Mouse (Mus musculus): ENCODE results near the gene Foxn3. TPM values are rescaled to one million over a fixed set of nuclear protein-coding genes. Genes with fewer than 3 reads are reported as not detected.

The Foxn3 gene
- polyA plus RNA-seq, 1 experiment from 2014 or later: 81.4 TPM

DNA sequence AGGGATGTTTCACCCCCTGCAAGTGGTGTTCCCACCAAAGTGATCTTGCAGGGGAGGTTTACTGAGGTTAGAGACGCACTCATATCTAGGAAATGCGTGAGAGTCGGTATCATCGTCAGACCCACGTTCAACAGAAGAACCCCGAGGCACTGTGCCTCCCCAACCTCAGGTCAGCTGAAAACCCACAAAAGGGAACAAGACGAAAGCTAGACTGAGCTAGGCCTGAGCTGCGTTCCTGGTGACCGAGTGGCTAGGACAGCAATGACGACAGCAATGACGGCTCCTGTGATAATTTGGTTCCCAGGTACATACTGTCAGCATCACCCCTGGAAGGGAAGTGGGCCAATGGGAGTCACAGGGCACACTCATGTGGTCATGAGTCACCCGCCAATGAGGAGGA is 350.2 kb downstream of the Foxn3 start:
- H3K4me3 ChIP-seq (replicated peaks; ENCODE audit: low read depth, low read length): no peak overlapping the region
- ATAC-seq (ENCODE audit: low FRiP score, low TSS enrichment) (no peak), DNase-seq (no peak)
- no peaks in the 10 kb centered on the region for H3K9me3 ChIP-seq (ENCODE audit: control insufficient read depth, low read length)
- no peaks in the 10 kb centered on the region for H3K27me3 ChIP-seq (ENCODE audit: control insufficient read depth, insufficient read depth, low read length)
- H3K4me2 ChIP-seq (ENCODE audit: low read length): no peak overlapping the region
- H3K4me1 ChIP-seq (ENCODE audit: control insufficient read depth, insufficient read depth, low read length): peaks cover 34% of the 10 kb centered on the region
- WGBS: 95% methylated on average over 12 of the region's 12 CpGs
- H3K36me3 ChIP-seq (ENCODE audit: control insufficient read depth, insufficient read depth, low read length): no peaks in the 10 kb centered on the region
- H3K27ac ChIP-seq (replicated peaks; ENCODE audit: low read depth, low read length): no peak overlapping the region
- H3K9ac ChIP-seq (replicated peaks; ENCODE audit: low read length): no peak overlapping the region

- H3K4me2 ChIP-seq (ENCODE audit: low read length): no peak overlapping the region
- no peak overlapping the region for H3K27ac ChIP-seq (replicated peaks; ENCODE audit: low read depth, low read length)
- peaks cover 12% of the 10 kb centered on the region; the same call in 1 of the 2 replicates for H3K4me1 ChIP-seq (ENCODE audit: control insufficient read depth, insufficient read depth, low read length)
- H3K9me3 ChIP-seq (ENCODE audit: control insufficient read depth, low read length): no peaks in the 10 kb centered on the region
- H3K36me3 ChIP-seq (ENCODE audit: control insufficient read depth, insufficient read depth, low read length): no peaks in the 10 kb centered on the region
- ATAC-seq (ENCODE audit: low FRiP score, low TSS enrichment) (no peak), DNase-seq (no peak)
- H3K4me3 ChIP-seq (replicated peaks; ENCODE audit: low read depth, low read length): no peak overlapping the region
- no peaks in the 10 kb centered on the region for H3K27me3 ChIP-seq (ENCODE audit: control insufficient read depth, insufficient read depth, low read length)
- no peak overlapping the region for H3K9ac ChIP-seq (replicated peaks; ENCODE audit: low read length)
- 90% methylated on average over 8 of the region's 8 CpGs for WGBS
Observed at GRCm38 (mm10) chr12:99209801-99210200, 353.6 kb downstream of the Foxn3 start.

- no peak overlapping the region for H3K27ac ChIP-seq (replicated peaks; ENCODE audit: low read depth, low read length)
- ATAC-seq (ENCODE audit: low FRiP score, low TSS enrichment) (no peak), DNase-seq (no peak)
- no peak overlapping the region for H3K4me2 ChIP-seq (ENCODE audit: low read length)
- H3K4me1 ChIP-seq (ENCODE audit: control insufficient read depth, insufficient read depth, low read length): peaks cover 8% of the 10 kb centered on the region; the same call in 1 of the 2 replicates
- WGBS: 90% methylated on average over 9 of the region's 9 CpGs
- H3K27me3 ChIP-seq (ENCODE audit: control insufficient read depth, insufficient read depth, low read length): no peaks in the 10 kb centered on the region
- H3K36me3 ChIP-seq (ENCODE audit: control insufficient read depth, insufficient read depth, low read length): no peaks in the 10 kb centered on the region
- H3K9ac ChIP-seq (replicated peaks; ENCODE audit: low read length): no peak overlapping the region
- no peak overlapping the region for H3K4me3 ChIP-seq (replicated peaks; ENCODE audit: low read depth, low read length)
- H3K9me3 ChIP-seq (ENCODE audit: control insufficient read depth, low read length): no peaks in the 10 kb centered on the region
Observed at GRCm38 (mm10) chr12:99208251-99208650, 355.1 kb downstream of the Foxn3 start.

- no peak for ATAC-seq (ENCODE audit: low FRiP score, low TSS enrichment)
Observed at GRCm38 (mm10) chr12:99207014-99207612, 356.3 kb downstream of the Foxn3 start.

DNA sequence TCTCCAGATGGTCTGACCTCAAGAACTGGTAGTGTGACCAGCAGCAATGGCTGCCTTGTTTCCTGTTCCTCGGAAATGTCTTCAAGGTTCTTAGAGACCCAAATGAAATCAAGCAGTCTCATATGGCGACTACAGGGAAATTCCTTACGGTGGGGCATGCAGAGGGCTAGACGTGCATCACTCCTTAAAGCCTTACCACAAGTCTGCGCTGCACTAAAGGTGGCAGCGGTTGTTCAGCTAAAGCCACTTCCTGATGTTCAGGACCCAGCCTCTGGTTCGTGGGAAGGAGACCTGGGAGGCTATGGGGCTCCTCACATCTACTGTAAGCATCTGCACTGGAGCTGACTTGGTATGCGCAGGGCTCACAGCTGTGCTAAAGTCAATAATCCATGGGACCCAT is 357.6 kb downstream of the Foxn3 start:
- DNase-seq (no peak), ATAC-seq (ENCODE audit: low FRiP score, low TSS enrichment) (no peak)
- H3K4me3 ChIP-seq (replicated peaks; ENCODE audit: low read depth, low read length): no peak overlapping the region
- no peak overlapping the region for H3K9ac ChIP-seq (replicated peaks; ENCODE audit: low read length)
- 95% methylated on average over 8 of the region's 8 CpGs for WGBS
- H3K4me2 ChIP-seq (ENCODE audit: low read length): no peak overlapping the region
- H3K27ac ChIP-seq (replicated peaks; ENCODE audit: low read depth, low read length): no peak overlapping the region
- H3K9me3 ChIP-seq (ENCODE audit: control insufficient read depth, low read length): no peaks in the 10 kb centered on the region
- no peaks in the 10 kb centered on the region for H3K27me3 ChIP-seq (ENCODE audit: control insufficient read depth, insufficient read depth, low read length)
- peaks cover 2% of the 10 kb centered on the region; the same call in 1 of the 2 replicates for H3K4me1 ChIP-seq (ENCODE audit: control insufficient read depth, insufficient read depth, low read length)
- H3K36me3 ChIP-seq (ENCODE audit: control insufficient read depth, insufficient read depth, low read length): no peaks in the 10 kb centered on the region

More at GRCm38 (mm10) chr12:99207014-99207612, 356.3 kb downstream of the Foxn3 start:
- H3K27ac ChIP-seq (replicated peaks; ENCODE audit: low read depth, low read length): no peak overlapping the region
- no peaks in the 10 kb centered on the region for H3K36me3 ChIP-seq (ENCODE audit: control insufficient read depth, insufficient read depth, low read length)
- no peaks in the 10 kb centered on the region for H3K9me3 ChIP-seq (ENCODE audit: control insufficient read depth, low read length)
- no peaks in the 10 kb centered on the region for H3K27me3 ChIP-seq (ENCODE audit: control insufficient read depth, insufficient read depth, low read length)
- no peak overlapping the region for H3K9ac ChIP-seq (replicated peaks; ENCODE audit: low read length)
- DNase-seq: no peak
- H3K4me3 ChIP-seq (replicated peaks; ENCODE audit: low read depth, low read length): no peak overlapping the region
- peaks cover 3% of the 10 kb centered on the region; the same call in 1 of the 2 replicates for H3K4me1 ChIP-seq (ENCODE audit: control insufficient read depth, insufficient read depth, low read length)
- no peak overlapping the region for H3K4me2 ChIP-seq (ENCODE audit: low read length)
- WGBS: 85% methylated on average over 15 of the region's 15 CpGs

DNA sequence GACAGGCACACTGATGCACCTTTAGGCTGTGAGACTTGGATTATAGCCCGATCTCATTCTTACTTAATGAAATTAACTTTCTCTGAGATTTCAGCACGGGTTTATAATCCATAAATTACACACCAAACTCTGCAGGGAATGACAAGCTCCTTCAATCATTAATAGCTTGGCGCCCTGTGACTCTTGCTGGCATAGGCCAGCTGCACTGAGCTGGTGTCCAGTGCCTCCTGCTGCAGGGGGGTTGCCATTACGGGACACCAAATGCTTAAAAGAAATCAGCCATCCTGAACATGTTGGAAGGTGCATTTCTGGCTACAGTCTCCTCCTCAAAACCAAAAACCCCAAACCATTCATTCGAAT is 364.3 kb downstream of the Foxn3 start:
- Histone ChIP-seq H3K4me3 (replicated peaks; ENCODE audit: low read depth, low read length) (no peak overlapping the region), H3K4me1 (ENCODE audit: control insufficient read depth, insufficient read depth, low read length) (peaks cover 3% of the 10 kb centered on the region; the same call in 1 of the 2 replicates), H3K27me3 (ENCODE audit: control insufficient read depth, insufficient read depth, low read length) (no peaks in the 10 kb centered on the region), H3K27ac (replicated peaks; ENCODE audit: low read depth, low read length) (no peak overlapping the region), H3K36me3 (ENCODE audit: control insufficient read depth, insufficient read depth, low read length) (0 out of 2 replicates have a peak, but pooled peaks cover 2% of the 10 kb centered on the region), H3K4me2 (ENCODE audit: low read length) (no peak overlapping the region), H3K9ac (replicated peaks; ENCODE audit: low read length) (no peak overlapping the region), H3K9me3 (ENCODE audit: control insufficient read depth, low read length) (no peaks in the 10 kb centered on the region)
- ATAC-seq (ENCODE audit: low FRiP score, low TSS enrichment) (no peak), DNase-seq (no peak)
- 73% methylated on average over 5 of the region's 5 CpGs for WGBS

DNA sequence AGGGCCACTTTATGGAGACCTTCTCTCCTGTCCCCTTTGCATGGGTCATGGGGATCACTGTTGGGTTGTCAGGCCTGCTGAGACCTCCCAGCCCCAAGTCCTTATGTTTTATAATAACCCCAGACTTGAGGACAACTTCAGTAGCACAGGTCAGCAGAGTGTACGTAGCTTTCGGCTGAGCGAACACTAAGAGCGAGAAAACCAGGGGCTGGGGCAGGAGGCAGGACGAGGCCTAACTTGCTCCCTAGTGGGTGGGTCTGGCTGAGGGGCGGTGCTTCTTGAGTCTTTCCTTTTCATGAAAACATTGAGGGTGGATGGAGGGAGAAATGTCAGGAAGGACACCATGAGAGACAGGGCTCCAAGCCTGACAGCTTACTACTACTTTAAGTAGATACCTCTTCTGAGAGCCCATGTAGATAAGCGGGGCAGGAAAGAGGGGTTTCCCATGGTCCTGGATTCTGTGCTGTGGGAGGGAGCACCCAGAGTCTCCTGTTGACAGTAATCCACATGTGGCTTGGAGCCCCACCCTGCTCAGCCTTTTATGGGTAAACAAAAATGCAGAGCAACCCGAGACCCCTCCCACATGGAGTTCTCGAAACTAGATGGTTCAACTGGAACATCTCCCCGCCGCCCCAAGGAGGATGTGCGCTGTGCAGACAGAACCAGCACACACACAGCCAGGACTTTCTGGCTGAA is 364.8 kb downstream of the Foxn3 start:
- H3K4me1 ChIP-seq (ENCODE audit: control insufficient read depth, insufficient read depth, low read length): peaks cover 3% of the 10 kb centered on the region; the same call in 1 of the 2 replicates
- H3K36me3 ChIP-seq (ENCODE audit: control insufficient read depth, insufficient read depth, low read length): 0 out of 2 replicates have a peak, but pooled peaks cover 2% of the 10 kb centered on the region
- WGBS: 88% methylated on average over 12 of the region's 12 CpGs
- no peak overlapping the region for H3K4me2 ChIP-seq (ENCODE audit: low read length)
- DNase-seq (no peak), ATAC-seq (ENCODE audit: low FRiP score, low TSS enrichment) (no peak)
- no peaks in the 10 kb centered on the region for H3K9me3 ChIP-seq (ENCODE audit: control insufficient read depth, low read length)
- H3K27ac ChIP-seq (replicated peaks; ENCODE audit: low read depth, low read length): no peak overlapping the region
- H3K4me3 ChIP-seq (replicated peaks; ENCODE audit: low read depth, low read length): no peak overlapping the region
- H3K27me3 ChIP-seq (ENCODE audit: control insufficient read depth, insufficient read depth, low read length): no peaks in the 10 kb centered on the region
- H3K9ac ChIP-seq (replicated peaks; ENCODE audit: low read length): no peak overlapping the region

- Histone ChIP-seq H3K9ac (replicated peaks; ENCODE audit: low read length) (no peak overlapping the region), H3K27me3 (ENCODE audit: control insufficient read depth, insufficient read depth, low read length) (no peaks in the 10 kb centered on the region), H3K4me3 (replicated peaks; ENCODE audit: low read depth, low read length) (no peak overlapping the region), H3K4me2 (ENCODE audit: low read length) (no peak overlapping the region), H3K36me3 (ENCODE audit: control insufficient read depth, insufficient read depth, low read length) (0 out of 2 replicates have a peak, but pooled peaks cover 2% of the 10 kb centered on the region), H3K9me3 (ENCODE audit: control insufficient read depth, low read length) (no peaks in the 10 kb centered on the region), H3K4me1 (ENCODE audit: control insufficient read depth, insufficient read depth, low read length) (peaks cover 3% of the 10 kb centered on the region; the same call in 1 of the 2 replicates), H3K27ac (replicated peaks; ENCODE audit: low read depth, low read length) (no peak overlapping the region)
- WGBS: 72% methylated on average over 7 of the region's 7 CpGs
- ATAC-seq (ENCODE audit: low FRiP score, low TSS enrichment) (no peak), DNase-seq (no peak)
Observed at GRCm38 (mm10) chr12:99197031-99197430, 366.4 kb downstream of the Foxn3 start.

DNA sequence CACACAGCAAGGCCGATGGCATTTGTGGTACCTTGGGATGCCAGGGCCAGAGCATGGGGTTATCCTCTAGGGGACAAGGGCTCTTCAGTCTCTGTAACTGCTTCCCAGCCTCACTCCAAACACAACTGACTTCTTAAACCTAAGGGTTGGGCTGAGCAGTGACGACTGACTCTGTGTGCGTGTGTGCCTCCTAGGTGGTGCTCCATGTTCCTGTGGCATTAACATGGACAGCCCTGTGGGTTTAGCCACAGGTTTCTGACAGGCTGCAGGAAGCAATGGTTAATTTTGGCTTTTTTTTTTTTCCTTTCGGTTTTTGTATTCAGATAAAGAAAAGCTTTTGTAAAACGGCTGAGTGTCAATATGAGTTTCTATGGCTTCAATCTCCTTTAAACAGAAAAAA is 367.7 kb downstream of the Foxn3 start:
- Histone ChIP-seq H3K9ac (replicated peaks; ENCODE audit: low read length) (no peak overlapping the region), H3K4me2 (ENCODE audit: low read length) (no peak overlapping the region), H3K4me3 (replicated peaks; ENCODE audit: low read depth, low read length) (no peak overlapping the region), H3K36me3 (ENCODE audit: control insufficient read depth, insufficient read depth, low read length) (0 out of 2 replicates have a peak, but pooled peaks cover 2% of the 10 kb centered on the region), H3K9me3 (ENCODE audit: control insufficient read depth, low read length) (no peaks in the 10 kb centered on the region), H3K27me3 (ENCODE audit: control insufficient read depth, insufficient read depth, low read length) (no peaks in the 10 kb centered on the region), H3K4me1 (ENCODE audit: control insufficient read depth, insufficient read depth, low read length) (peaks cover 3% of the 10 kb centered on the region; the same call in 1 of the 2 replicates), H3K27ac (replicated peaks; ENCODE audit: low read depth, low read length) (no peak overlapping the region)
- 75% methylated on average over 5 of the region's 5 CpGs for WGBS
- DNase-seq (no peak), ATAC-seq (ENCODE audit: low FRiP score, low TSS enrichment) (no peak)

Data from midbrain, embryonic 14.5 days (tissue).